Mouse (Mus musculus): ENCODE measurements around the gene Iqgap2.

- no peak for TF ChIP-seq CTCF (IDR thresholded peaks at IDR 0.05; ENCODE audit: low read depth)
- no peak for TF ChIP-seq EP300 (IDR thresholded peaks at IDR 0.05; ENCODE audit: low read depth)
Measured at GRCm38 (mm10) chr13:95684656-95685244, 207.0 kb downstream of the Iqgap2 start.

Data from heart, postnatal 0 days (tissue).